Mouse (Mus musculus) heart, embryonic 10.5 days (tissue): ENCODE measurements around the gene Pno1. TPM values are rescaled to one million over a fixed set of nuclear protein-coding genes. Genes with fewer than 3 reads are reported as not detected.

Source experiments
- DNase-seq: peaks from one replicate; pipeline ENCODE4 v3.0.0-alpha.2; 2017; ENCODE audit warnings: low spot score
- H3K27ac ChIP-seq: fragments of 300-500 bp; sonication (generic); 2 replicates; pipeline ENCODE4 v1.5.1; 2016; ENCODE audit warnings: mild to moderate bottlenecking
- H3K27me3 ChIP-seq: fragments of 300-500 bp; sonication (generic); 2 replicates; pipeline ENCODE4 v1.6.1; 2016; ENCODE audit warnings: mild to moderate bottlenecking; ENCODE audit not compliant: poor library complexity, insufficient read depth, severe bottlenecking
- H3K36me3 ChIP-seq: fragments of 300-500 bp; sonication (generic); 2 replicates; pipeline ENCODE4 v1.6.1; 2016; ENCODE audit warnings: mild to moderate bottlenecking, moderate library complexity
- H3K4me1 ChIP-seq: fragments of 300-500 bp; sonication (generic); 2 replicates; pipeline ENCODE4 v1.6.1; 2016; ENCODE audit warnings: mild to moderate bottlenecking
- H3K4me3 ChIP-seq: fragments of 300-500 bp; sonication (generic); 2 replicates; pipeline ENCODE4 v1.5.1; 2016; ENCODE audit warnings: mild to moderate bottlenecking, moderate library complexity
- H3K9me3 ChIP-seq: fragments of 300-500 bp; sonication (generic); 2 replicates; pipeline ENCODE4 v1.6.1; 2016; ENCODE audit warnings: mild to moderate bottlenecking, moderate library complexity
- WGBS: fragments of 180-500 bp; shearing (Covaris S2); methylation state at CpG from one replicate; pipeline ENCODE4 v1.1.7; 2016; 5-methylcytosine and 5-hydroxymethylcytosine counted together
- polyA plus RNA-seq: library from polyadenylated mRNA; unstranded; fragments of >200 nt; fragmentation: Nextera tagmentation; extraction: Ambion mirVana; gene quantifications from 2 replicates; pipeline ENCODE4 v1.2.1, GENCODE M21; 2016

Pno1 gene
- polyA plus RNA-seq, 1 experiment from 2014 or later, result 114 TPM

DNA sequence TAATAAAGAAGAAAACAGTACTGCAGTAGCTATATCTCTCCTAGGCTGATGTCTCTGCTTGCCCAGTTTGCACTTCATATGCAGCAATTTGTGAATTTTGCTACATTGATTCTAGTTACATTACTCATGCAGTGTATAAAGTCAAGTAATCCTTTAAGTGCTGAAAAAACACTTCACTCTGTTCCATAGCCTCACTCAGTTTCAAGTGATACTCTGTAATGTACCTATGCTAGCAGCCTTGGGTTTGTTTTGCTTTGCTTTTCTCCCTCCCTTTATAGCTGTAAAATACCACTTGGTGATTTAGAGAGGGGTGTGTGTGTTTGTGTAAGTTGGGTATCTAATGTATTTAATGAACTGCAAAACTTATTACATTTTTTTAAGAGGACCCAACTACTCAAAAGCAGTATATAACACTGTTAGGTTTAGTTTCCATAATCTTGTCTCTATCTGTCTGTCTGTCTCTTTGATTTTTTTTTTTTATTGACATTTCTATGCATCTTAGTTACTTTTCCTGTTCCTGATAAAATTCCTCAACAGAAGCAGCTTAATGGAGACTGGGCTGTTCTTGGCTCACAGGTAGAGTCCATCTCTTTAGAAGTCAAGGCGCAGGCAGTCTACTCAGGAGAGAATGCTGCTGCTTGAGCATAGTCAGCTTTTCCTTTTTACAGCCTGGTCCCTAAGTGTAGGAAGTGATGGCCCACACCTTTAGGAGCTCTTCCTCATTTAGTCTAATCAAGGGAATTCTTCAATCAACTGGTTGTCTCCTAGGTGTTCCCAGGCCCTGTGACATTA, 40.2 kb downstream of the Pno1 start:
- 98% methylated on average over 1 of the region's 1 CpGs for WGBS
- H3K4me1 ChIP-seq, result peaks cover 7% of the 10 kb centered on the region; the same call in 1 of the 2 replicates
- H3K27ac ChIP-seq, result no peak overlapping the region

DNA sequence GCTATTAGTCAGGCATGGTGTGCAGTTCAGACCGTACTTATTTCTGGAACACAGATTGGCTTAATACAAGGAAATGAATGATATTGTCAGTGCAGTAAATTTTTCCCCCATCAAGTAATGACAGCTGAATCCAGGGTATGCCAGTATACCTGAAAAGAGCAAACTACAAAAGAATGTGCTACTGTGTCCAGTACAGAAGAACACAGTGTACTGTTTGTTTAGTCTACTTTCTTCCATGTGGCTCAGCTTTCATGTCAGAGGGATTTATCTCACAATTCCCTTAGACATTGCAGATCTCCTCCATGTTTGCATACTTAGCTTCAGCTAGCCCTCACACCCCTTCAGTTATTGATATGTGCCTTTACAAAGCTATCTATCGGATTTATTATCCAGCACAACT, 42.1 kb downstream of the Pno1 start:
- Histone ChIP-seq H3K36me3 (peaks cover 12% of the 10 kb centered on the region; the same call in 1 of the 2 replicates), H3K4me1 (peaks cover 12% of the 10 kb centered on the region; the same call in 1 of the 2 replicates), H3K27ac (no peak overlapping the region), H3K9me3 (no peaks in the 10 kb centered on the region; the same call in 1 of the 2 replicates), H3K27me3 (no peaks in the 10 kb centered on the region), H3K4me3 (no peak overlapping the region)
- no peak for DNase-seq
- 87% methylated on average over 2 of the region's 2 CpGs for WGBS

More for the DNA sequence above, 40.2 kb downstream of the Pno1 start:
- Histone ChIP-seq H3K4me3 (no peak overlapping the region), H3K36me3 (peaks cover 12% of the 10 kb centered on the region; the same call in 1 of the 2 replicates), H3K9me3 (no peaks in the 10 kb centered on the region; the same call in 1 of the 2 replicates), H3K27me3 (no peaks in the 10 kb centered on the region)
- DNase-seq, result no peak

DNA sequence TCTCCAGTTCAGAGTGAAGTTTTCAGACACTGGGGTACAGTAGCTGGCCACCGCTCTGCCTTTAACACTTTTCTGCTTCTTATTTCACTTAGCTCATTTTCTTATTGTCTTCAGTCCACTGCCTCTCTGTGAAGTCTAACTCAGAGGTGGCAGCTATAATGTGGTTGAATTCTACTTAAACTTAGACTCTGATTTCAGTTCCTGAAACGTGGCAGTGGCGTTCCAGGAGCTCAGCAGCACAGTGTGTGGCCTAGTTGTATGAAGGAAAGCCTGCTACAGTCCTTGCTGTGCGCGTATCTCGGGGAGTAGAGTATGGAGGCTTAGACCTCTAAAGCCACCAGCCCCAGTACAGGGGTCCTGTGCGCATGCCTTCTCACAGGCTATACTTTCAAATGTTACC, 44.7 kb downstream of the Pno1 start:
- Histone ChIP-seq H3K4me3 (no peak overlapping the region), H3K4me1 (peaks cover 21% of the 10 kb centered on the region), H3K27me3 (no peaks in the 10 kb centered on the region), H3K36me3 (no peaks in the 10 kb centered on the region), H3K27ac (no peak overlapping the region), H3K9me3 (no peaks in the 10 kb centered on the region)
- DNase-seq, result no peak
- WGBS, result 90% methylated on average over 7 of the region's 7 CpGs

DNA sequence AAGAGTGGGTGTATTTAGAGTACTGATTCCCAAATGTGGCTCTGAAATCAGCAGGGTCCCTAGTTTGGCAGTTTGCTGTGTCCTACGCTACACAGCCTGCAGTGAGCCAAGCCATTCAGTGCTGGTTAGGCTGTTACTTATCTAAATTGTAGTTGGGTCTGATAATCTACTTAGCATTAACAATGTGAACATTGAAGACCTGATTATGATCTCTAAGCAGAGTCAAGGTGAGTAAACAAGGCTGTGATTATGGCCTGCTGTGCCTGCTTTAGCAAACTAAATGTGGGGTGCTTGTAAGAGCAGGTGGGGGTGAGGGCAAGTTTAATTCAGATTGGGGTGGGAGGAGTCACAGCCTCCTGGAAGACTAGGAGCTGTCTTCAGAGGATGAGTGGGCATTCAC, 47.4 kb downstream of the Pno1 start:
- H3K36me3 ChIP-seq, result no peaks in the 10 kb centered on the region
- H3K27ac ChIP-seq, result no peak overlapping the region
- DNase-seq, result no peak
- H3K4me1 ChIP-seq, result peaks cover 20% of the 10 kb centered on the region
- H3K9me3 ChIP-seq, result no peaks in the 10 kb centered on the region
- no peak overlapping the region for H3K4me3 ChIP-seq
- WGBS, result 74% methylated on average over 1 of the region's 1 CpGs
- no peaks in the 10 kb centered on the region for H3K27me3 ChIP-seq

DNA sequence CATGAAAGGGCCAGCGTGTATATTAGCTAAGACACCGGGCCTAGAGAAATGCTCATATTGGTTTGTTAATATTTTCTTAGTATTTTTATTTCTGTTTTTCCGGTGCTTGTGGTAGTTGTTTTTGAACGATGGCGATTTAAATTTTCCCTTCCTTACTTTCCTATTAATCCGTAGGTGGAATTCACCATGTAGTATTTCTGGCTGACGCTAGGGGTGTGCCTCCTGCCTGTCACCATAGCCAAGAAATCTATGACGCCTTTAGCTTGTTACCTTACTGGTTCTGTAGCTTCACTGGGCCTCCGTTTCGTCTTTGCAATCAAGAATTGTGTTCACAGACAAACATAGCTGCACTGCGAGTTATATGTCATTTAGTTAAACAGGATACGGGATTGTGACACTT, 51.1 kb downstream of the Pno1 start:
- Histone ChIP-seq H3K9me3 (no peaks in the 10 kb centered on the region), H3K27ac (peak overlapping the region; percentile 97)
- WGBS, result 2% methylated on average over 12 of the region's 12 CpGs

DNA sequence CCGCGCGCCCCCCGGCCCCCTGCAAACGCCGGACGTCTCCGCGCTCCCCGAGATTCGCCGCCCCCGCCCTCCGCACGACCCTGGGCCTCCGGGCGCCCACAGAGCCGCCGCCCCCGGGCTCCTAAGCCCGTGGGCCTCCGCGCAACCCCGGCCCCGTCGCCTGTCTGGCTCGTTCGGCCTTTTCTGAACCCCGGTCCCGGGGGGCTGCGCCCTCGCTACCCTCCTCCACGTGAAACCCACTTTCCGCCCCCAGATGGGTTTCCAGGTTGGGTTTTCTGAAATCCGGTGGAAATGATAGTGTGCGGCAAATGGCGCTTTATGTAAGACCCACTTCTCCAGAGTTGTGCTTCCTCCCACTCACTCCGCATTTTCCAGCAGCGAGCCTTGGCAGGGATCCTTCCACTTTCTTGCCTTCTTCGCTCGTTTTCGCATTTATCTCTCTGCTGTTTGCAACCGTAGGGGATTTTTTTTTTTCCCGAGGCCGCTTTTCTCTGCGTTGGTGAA, 51.6 kb downstream of the Pno1 start:
- Histone ChIP-seq H3K36me3 (no peaks in the 10 kb centered on the region), H3K4me3 (peak overlapping the region; percentile 98), H3K9me3 (no peaks in the 10 kb centered on the region), H3K27me3 (no peaks in the 10 kb centered on the region), H3K27ac (peak overlapping the region; percentile 97), H3K4me1 (peaks cover 15% of the 10 kb centered on the region)
- peak; percentile 76 for DNase-seq
- under 1% methylated on average over 45 of the region's 46 CpGs for WGBS

More for the DNA sequence above, 51.1 kb downstream of the Pno1 start:
- H3K36me3 ChIP-seq, result no peaks in the 10 kb centered on the region
- no peaks in the 10 kb centered on the region for H3K27me3 ChIP-seq
- H3K4me3 ChIP-seq, result peak overlapping the region; percentile 98
- peaks cover 15% of the 10 kb centered on the region for H3K4me1 ChIP-seq
- DNase-seq, result peak; percentile 81

DNA sequence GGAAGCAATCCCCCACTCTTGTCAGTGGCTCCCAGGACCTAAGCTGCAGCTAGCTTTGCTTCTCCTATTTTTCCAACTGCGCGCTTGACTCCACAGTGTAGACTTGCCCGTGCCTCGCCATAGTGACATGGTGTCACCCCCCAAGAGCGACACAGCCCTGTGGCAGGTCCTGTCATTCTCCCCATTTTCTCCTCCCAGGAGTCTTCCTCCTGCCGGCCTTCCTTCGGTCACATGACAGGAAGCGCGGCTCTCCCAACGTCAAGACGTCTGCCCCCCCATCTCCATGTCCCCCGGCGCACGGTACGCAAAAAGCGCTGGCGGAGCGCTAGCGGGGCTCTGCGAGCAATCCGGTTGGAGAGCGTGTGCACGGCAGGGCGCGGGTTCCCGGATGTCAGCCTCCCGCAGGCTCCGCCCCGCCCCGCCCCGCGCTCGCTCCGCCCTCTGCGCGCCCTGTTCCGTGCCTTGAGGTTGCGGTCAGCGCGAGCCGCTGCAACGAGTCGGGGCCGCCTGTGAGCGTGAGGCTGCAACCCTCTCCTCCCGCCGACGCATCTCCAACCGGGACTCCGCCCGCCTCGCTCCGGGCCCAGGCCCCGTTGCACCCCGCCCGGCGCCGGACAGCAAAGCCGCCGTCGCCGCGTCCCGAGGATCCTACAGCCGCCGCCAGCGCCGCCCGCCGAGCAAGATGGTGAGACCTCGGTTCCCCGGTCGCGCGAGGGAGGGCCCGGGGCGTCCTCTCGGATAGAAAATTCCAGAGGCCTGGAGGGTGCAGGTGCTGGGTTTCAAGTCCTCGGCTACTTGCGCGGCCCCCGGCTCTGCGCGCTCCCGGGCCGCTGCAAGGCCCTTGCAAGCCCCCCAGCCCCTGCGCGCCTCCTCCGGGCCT, 52.3 kb downstream of the Pno1 start, which contains the start of gene Ppp3r1:
Gene Ppp3r1, plus strand, starts transcription at position 406 of the 880 bp plus-strand sequence.
- Histone ChIP-seq H3K27ac (peak within 1 kb of the TSS; percentile 97), H3K36me3 (no peaks in the 10 kb centered on the region), H3K27me3 (no peaks in the 10 kb centered on the region), H3K9me3 (no peaks in the 10 kb centered on the region), H3K4me1 (peaks cover 13% of the 10 kb centered on the region), H3K4me3 (peak within 1 kb of the TSS; percentile 98)
- under 1% methylated on average over 80 of the region's 89 CpGs for WGBS
- peak; percentile 96 for DNase-seq

Other genes starting within 250 kb of the Pno1 start
- 7.2 and 12.7 TPM in 2 replicates for gene Cnrip1, start 160.0 kb downstream of the Pno1 start, polyA plus RNA-seq
- gene Plek, start 159.2 kb downstream of the Pno1 start, polyA plus RNA-seq, result 5.6 and 10.6 TPM in 2 replicates
- gene Ppp3r1, start 52.3 kb downstream of the Pno1 start, polyA plus RNA-seq, result 75.1 and 76.7 TPM in 2 replicates
- 22.8 and 27.6 TPM in 2 replicates for gene Wdr92, start 29.5 kb downstream of the Pno1 start, polyA plus RNA-seq
- 85.5 and 94.1 TPM in 2 replicates for gene C1d, start 46.0 kb upstream of the Pno1 start, polyA plus RNA-seq